In genomic region chr11:75965674-75966400, GRCm38 (mm10) we compare ENCODE assay signal across 8 mouse cellular contexts. TPM values are rescaled to one million over a fixed set of nuclear protein-coding genes. Genes with fewer than 3 reads are reported as not detected.
DNase-seq lines count a peak whose midpoint lies in the region; ATAC-seq and TF ChIP-seq lines count a peak whose summit lies in the region.

No protein-coding gene starts in this region.

- WGBS in heart, postnatal 0 days = 19% methylated on average over 28 of the region's 28 CpGs
- WGBS in liver, embryonic 16.5 days (ENCODE audit: insufficient replicate concordance) = 14% methylated on average over 28 of the region's 28 CpGs

- H3K27ac ChIP-seq in layer of hippocampus, adult 2 months = peak overlapping the region; percentile 90
- no peak overlapping the region for H3K27ac ChIP-seq in heart, postnatal 0 days (ENCODE audit: low read depth)
- H3K27ac ChIP-seq in liver, embryonic 16.5 days (ENCODE audit: low read length) = no peak overlapping the region

- H3K4me2 ChIP-seq in heart, postnatal 0 days (ENCODE audit: low read depth, low read length) = peak overlapping the region; percentile 95
- H3K4me2 ChIP-seq in liver, embryonic 16.5 days (ENCODE audit: low read depth, low read length) = peak overlapping the region; percentile 74

- no peaks in the 10 kb centered on the region for H3K36me3 ChIP-seq in heart, postnatal 0 days (replicated peaks; ENCODE audit: control insufficient read depth, insufficient read depth, low read length)
- no peaks in the 10 kb centered on the region for H3K36me3 ChIP-seq in liver, embryonic 16.5 days (ENCODE audit: control insufficient read depth, insufficient read depth)

- peak overlapping the region; percentile 76 for H3K9ac ChIP-seq in heart, postnatal 0 days (replicated peaks; ENCODE audit: low read depth, low read length)
- H3K9ac ChIP-seq in liver, embryonic 16.5 days (ENCODE audit: low read depth, low read length) = peak overlapping the region; percentile 45

- 0 out of 2 replicates have a peak, but pooled peaks have one; percentile 1 for ATAC-seq in heart, postnatal 0 days (ENCODE audit: insufficient read depth, low read depth)
- no peak for ATAC-seq in liver, embryonic 16.5 days (ENCODE audit: low read depth)

- TF ChIP-seq CTCF in layer of hippocampus, adult 2 months (conservative IDR thresholded peaks at IDR 0.05) = no peak
- no peak for TF ChIP-seq CTCF in heart, postnatal 0 days (IDR thresholded peaks at IDR 0.05; ENCODE audit: low read depth)

- TF ChIP-seq EP300 in heart, postnatal 0 days (IDR thresholded peaks at IDR 0.05; ENCODE audit: low read depth) = no peak

- DNase-seq in layer of hippocampus, adult 2 months (ENCODE audit: low spot score in 2 of 2) = no peak
- DNase-seq in layer of hippocampus, adult 9-10 months (ENCODE audit: low spot score) = no peak
- peak; percentile 59 for DNase-seq in embryo, embryonic 10 days (ENCODE audit: low spot score)
- no peak for DNase-seq in heart, postnatal 0 days (ENCODE audit: low spot score)
- DNase-seq in urinary bladder, postnatal 4 days (ENCODE audit: low spot score in 2 of 2) = no peak
- DNase-seq in left cerebral cortex, adult 18-20 months (ENCODE audit: low spot score in 2 of 2) = no peak
- no peak for DNase-seq in thymus, postnatal 14 days

- peak overlapping the region; percentile 68 for H3K4me3 ChIP-seq in layer of hippocampus, adult 2 months
- peak overlapping the region; percentile 75 for H3K4me3 ChIP-seq in heart, postnatal 0 days (ENCODE audit: low read depth, low read length)
- peak overlapping the region; percentile 66 for H3K4me3 ChIP-seq in liver, embryonic 16.5 days (ENCODE audit: low read depth, low read length)

- H3K4me1 ChIP-seq in heart, postnatal 0 days (ENCODE audit: control insufficient read depth, insufficient read depth) = 0 out of 2 replicates have a peak, but pooled peaks cover 5% of the 10 kb centered on the region
- H3K4me1 ChIP-seq in liver, embryonic 16.5 days (ENCODE audit: control insufficient read depth, low read depth, low read length) = no peaks in the 10 kb centered on the region; the same call in none of the 2 replicates

- H3K9me3 ChIP-seq in heart, postnatal 0 days (replicated peaks; ENCODE audit: control insufficient read depth, low read length) = no peaks in the 10 kb centered on the region
- H3K9me3 ChIP-seq in liver, embryonic 16.5 days (replicated peaks; ENCODE audit: control insufficient read depth, low read length) = no peaks in the 10 kb centered on the region

- peaks cover 11% of the 10 kb centered on the region for H3K27me3 ChIP-seq in heart, postnatal 0 days (ENCODE audit: control insufficient read depth, insufficient read depth, low read length)
- peaks cover 28% of the 10 kb centered on the region for H3K27me3 ChIP-seq in liver, embryonic 16.5 days (ENCODE audit: control insufficient read depth, insufficient read depth, low read depth, low read length)

RNA-seq across cellular contexts. Expression of gene Rph3al, which starts 27.6 kb away (rescaled TPM):
- 1 to 10 TPM; 4.8 to 6.3 TPM for total RNA-seq in layer of hippocampus, adult 2 months (2021)
- total RNA-seq in heart, postnatal 0 days (2014; rRNA removed; ENCODE audit: low replicate concordance) = 15.6 and 28.7 TPM in 2 replicates
- 15.0 and 15.5 TPM in 2 replicates for polyA plus RNA-seq in heart, postnatal 0 days (2015; fragmentation: Nextera tagmentation; extraction: Ambion mirVana)
- 0.47 and 0.94 TPM in 2 replicates for polyA plus RNA-seq in liver, embryonic 16.5 days (2015; fragmentation: Nextera tagmentation; extraction: Ambion mirVana)
- total RNA-seq in left cerebral cortex, adult 18-20 months (2021) = 1 to 10 TPM; 1.9 to 2.7 TPM

RNA-seq across cellular contexts. Expression of gene 1700016K19Rik, which starts 33.9 kb away (rescaled TPM):
- 1 to 10 TPM; 1.5 to 2.1 TPM for total RNA-seq in layer of hippocampus, adult 2 months (2021)
- total RNA-seq in heart, postnatal 0 days (2014; rRNA removed; ENCODE audit: low replicate concordance) = not detected in 2 replicates
- polyA plus RNA-seq in heart, postnatal 0 days (2015; fragmentation: Nextera tagmentation; extraction: Ambion mirVana) = 0.47 TPM in 1 of 2 replicates, not detected in the other
- polyA plus RNA-seq in liver, embryonic 16.5 days (2015; fragmentation: Nextera tagmentation; extraction: Ambion mirVana) = not detected in 2 replicates
- total RNA-seq in left cerebral cortex, adult 18-20 months (2021) = 1 to 10 TPM; 2.3 to 4.8 TPM
